Mouse (Mus musculus): ENCODE data around the gene Slc48a1. TPM values are rescaled to one million over a fixed set of nuclear protein-coding genes. Genes with fewer than 3 reads are reported as not detected.
A peak's percentile ranks its signal among the peaks of the same experiment; 100 is the strongest.

Gene Slc48a1
- polyA plus RNA-seq, 1 experiment from 2014 or later: 48.0 TPM

DNA sequence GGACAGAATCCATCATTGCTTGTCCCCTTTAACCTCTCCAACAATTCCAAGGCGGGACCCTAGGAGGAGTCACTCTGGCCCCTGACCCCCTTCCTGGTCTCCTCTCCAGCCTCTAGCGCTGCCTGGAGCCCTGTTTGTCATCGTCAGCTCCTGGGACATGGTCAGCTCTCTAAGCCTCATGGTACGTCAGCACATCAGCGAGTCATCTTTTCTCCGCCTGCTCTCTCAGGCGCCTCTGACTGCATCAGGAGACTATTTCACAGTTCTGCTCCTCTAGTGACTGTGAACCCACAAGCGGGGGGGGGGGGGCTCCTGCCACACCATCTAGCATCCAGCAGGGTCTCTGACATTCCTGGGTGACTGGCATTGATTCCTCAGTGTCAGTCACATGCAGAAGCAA lies 23.0 kb upstream of the Slc48a1 start:
- Histone ChIP-seq H3K27ac (no peak overlapping the region), H3K4me2 (replicated peaks) (no peak overlapping the region), H3K4me3 (replicated peaks) (no peak overlapping the region), H3K9ac (replicated peaks) (no peak overlapping the region), H3K4me1 (replicated peaks) (peaks cover 25% of the 10 kb centered on the region), H3K27me3 (peaks cover 6% of the 10 kb centered on the region; the same call in 1 of the 2 replicates), H3K36me3 (no peaks in the 10 kb centered on the region), H3K9me3 (no peaks in the 10 kb centered on the region)
- WGBS: 49% methylated on average over 8 of the region's 8 CpGs
- ATAC-seq: no peak

DNA sequence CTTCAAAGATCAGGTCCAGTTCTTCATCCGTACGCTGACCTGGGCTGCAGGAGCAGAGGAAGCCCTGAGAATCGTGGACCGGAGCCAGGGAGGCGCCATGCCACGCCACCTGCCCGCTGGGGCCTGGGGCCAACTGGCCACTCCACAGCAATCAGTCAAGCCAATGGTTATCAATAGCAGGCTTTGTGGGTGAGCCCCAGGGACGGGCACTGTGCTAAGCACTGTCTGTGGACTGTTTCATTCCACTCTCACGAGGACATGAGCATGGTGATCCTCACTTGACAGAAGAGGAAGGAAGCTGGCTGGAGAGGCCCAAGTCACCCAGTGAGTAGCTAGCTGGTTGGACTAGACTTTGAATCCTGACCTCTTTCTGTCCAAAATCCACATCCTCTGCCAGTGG lies 18.3 kb upstream of the Slc48a1 start:
- no peaks in the 10 kb centered on the region for H3K9me3 ChIP-seq
- H3K4me1 ChIP-seq (replicated peaks): peaks cover 10% of the 10 kb centered on the region
- no peak overlapping the region for H3K4me2 ChIP-seq (replicated peaks)
- no peak overlapping the region for H3K9ac ChIP-seq (replicated peaks)
- H3K4me3 ChIP-seq (replicated peaks): no peak overlapping the region
- no peak overlapping the region for H3K27ac ChIP-seq
- peaks cover 31% of the 10 kb centered on the region for H3K27me3 ChIP-seq
- no peaks in the 10 kb centered on the region for H3K36me3 ChIP-seq
- ATAC-seq: no peak
- 87% methylated on average over 9 of the region's 9 CpGs for WGBS

DNA sequence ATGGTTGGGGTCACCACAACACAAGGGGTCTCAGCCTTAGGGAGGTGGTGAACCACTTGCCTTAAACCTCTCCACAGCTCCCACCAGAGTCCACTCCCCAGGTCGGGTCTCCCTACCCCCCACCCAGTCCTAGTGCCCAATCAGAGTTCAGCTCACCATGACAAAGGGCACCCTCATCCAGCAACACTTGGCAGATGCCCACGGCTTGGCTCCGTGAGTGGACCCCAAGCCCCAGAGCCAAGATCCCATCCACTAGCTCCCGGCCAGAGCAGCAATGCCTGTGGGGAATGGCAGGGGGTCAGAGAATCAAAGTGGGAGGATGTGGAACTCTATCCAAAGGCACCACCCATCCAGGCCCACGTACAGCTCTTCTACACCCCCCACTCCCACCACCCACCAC lies 17.4 kb upstream of the Slc48a1 start:
- ATAC-seq: no peak
- H3K27me3 ChIP-seq: peaks cover 39% of the 10 kb centered on the region
- no peak overlapping the region for H3K27ac ChIP-seq
- 75% methylated on average over 5 of the region's 5 CpGs for WGBS
- no peaks in the 10 kb centered on the region for H3K9me3 ChIP-seq
- no peak overlapping the region for H3K9ac ChIP-seq (replicated peaks)
- H3K4me3 ChIP-seq (replicated peaks): no peak overlapping the region
- H3K36me3 ChIP-seq: no peaks in the 10 kb centered on the region
- H3K4me1 ChIP-seq (replicated peaks): peaks cover 7% of the 10 kb centered on the region
- H3K4me2 ChIP-seq (replicated peaks): no peak overlapping the region

DNA sequence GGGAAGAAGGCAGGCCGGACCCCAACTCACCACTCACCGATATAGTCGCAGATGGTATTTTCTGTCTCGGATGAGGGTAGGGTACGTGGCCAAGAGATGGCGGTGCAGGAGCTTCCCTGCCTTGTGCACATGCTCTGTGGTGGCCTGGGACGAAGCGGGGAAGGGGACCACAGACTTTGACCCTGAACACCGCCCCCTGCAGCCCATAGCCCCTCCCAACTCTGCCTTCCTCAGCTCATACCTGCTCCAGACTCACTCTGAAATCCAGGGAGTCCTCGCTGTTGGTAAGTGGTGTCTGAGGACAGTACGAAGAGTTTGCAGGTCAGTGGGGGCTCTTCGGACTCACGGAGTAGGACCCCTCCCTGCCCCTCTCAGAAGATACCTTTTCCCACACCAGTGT lies 16.9 kb upstream of the Slc48a1 start:
- no peak overlapping the region for H3K27ac ChIP-seq
- H3K4me3 ChIP-seq (replicated peaks): no peak overlapping the region
- no peak for ATAC-seq
- H3K36me3 ChIP-seq: no peaks in the 10 kb centered on the region
- H3K27me3 ChIP-seq: peaks cover 41% of the 10 kb centered on the region
- H3K9ac ChIP-seq (replicated peaks): no peak overlapping the region
- 43% methylated on average over 13 of the region's 13 CpGs for WGBS
- H3K9me3 ChIP-seq: no peaks in the 10 kb centered on the region
- H3K4me2 ChIP-seq (replicated peaks): no peak overlapping the region
- peaks cover 12% of the 10 kb centered on the region for H3K4me1 ChIP-seq (replicated peaks)

DNA sequence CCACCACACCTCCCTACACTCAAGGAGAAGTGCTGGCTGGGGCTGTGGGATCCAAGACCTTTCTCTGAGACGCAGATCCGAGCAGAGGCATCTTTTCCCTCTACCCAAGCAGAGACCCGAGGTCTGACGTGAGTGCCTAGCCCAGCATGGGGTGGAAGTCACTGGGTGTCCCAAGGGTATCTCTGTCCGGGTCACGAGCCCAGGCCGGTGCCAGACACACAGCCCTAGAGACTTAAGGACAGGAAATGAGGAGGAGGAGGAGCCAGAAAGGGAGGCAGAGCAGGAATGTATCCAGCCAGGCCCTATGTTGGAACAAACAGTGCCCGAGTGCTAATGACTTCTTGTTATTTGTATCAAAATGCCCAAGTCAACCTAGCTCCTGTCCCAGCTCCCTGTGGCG lies 15.6 kb upstream of the Slc48a1 start:
- no peak overlapping the region for H3K27ac ChIP-seq
- H3K4me2 ChIP-seq (replicated peaks): no peak overlapping the region
- 81% methylated on average over 9 of the region's 9 CpGs for WGBS
- H3K27me3 ChIP-seq: peaks cover 54% of the 10 kb centered on the region
- H3K36me3 ChIP-seq: no peaks in the 10 kb centered on the region
- H3K4me3 ChIP-seq (replicated peaks): no peak overlapping the region
- H3K4me1 ChIP-seq (replicated peaks): peaks cover 25% of the 10 kb centered on the region
- ATAC-seq: no peak
- no peaks in the 10 kb centered on the region for H3K9me3 ChIP-seq
- no peak overlapping the region for H3K9ac ChIP-seq (replicated peaks)

DNA sequence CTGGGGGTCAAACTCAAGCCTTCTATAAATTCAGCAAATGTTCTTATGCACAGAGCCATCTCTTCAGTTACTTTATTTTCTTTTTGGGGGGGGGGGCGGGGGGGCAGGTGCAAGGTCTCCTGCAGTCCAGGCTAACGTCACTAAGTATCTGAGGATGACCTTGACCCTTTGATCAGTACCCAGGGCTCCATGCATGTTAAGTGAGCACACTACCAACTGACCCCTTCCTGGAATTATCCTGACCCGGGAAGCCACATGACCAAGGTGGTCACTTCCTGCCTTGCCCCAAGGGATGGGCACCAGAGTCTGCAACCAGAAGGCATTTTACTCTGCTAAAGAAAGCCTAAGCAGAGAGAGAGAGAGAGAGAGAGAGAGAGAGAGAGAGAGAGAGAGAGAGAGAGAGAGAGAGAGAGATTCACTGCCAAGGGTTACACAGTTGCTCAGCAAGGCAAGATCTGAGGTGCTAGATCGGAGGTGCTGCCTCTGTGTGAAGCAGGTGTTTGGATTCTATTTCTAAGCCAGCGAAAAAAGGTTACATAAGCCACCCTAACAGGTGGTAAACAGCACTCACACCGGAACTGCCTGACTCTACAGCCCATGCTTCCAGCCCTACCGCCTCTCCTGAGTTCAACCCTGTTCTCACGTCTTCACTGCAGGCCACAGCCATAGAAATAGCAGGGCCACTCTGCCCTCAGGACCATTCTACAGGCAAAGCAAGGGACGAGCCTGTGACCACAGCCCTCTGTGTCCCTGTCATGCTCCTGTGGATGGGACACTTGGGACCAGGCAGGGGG lies 14.9 kb upstream of the Slc48a1 start:
- Histone ChIP-seq H3K27ac (no peak overlapping the region), H3K4me2 (replicated peaks) (no peak overlapping the region), H3K4me1 (replicated peaks) (peaks cover 32% of the 10 kb centered on the region), H3K36me3 (no peaks in the 10 kb centered on the region), H3K9me3 (no peaks in the 10 kb centered on the region), H3K9ac (replicated peaks) (no peak overlapping the region), H3K27me3 (peaks cover 61% of the 10 kb centered on the region), H3K4me3 (replicated peaks) (no peak overlapping the region)
- 67% methylated on average over 9 of the region's 9 CpGs for WGBS
- no peak for ATAC-seq

DNA sequence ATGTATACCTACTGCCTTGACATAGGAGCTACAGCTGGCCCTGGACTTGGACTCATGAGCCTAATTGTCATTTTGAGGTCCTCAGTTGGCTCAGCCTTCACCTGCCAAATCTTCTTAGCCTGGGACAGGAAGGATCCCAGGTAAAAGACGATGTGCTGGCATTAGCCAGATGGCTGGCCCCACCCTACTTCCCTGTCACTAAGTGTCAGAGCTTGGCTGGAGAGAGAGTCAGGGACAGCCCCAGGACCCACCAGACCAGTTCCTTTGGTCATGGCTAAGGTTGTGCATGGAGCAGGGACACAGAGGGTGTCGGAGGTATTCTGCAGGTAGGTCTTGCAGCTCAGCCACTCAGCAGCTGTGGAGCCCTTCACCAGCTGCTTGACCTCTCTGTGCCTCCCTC lies 13.8 kb upstream of the Slc48a1 start:
- no peak for ATAC-seq
- no peaks in the 10 kb centered on the region for H3K36me3 ChIP-seq
- no peak overlapping the region for H3K4me3 ChIP-seq (replicated peaks)
- WGBS: 81% methylated on average over 2 of the region's 2 CpGs
- peaks cover 35% of the 10 kb centered on the region for H3K4me1 ChIP-seq (replicated peaks)
- no peak overlapping the region for H3K4me2 ChIP-seq (replicated peaks)
- H3K9me3 ChIP-seq: no peaks in the 10 kb centered on the region
- H3K27ac ChIP-seq: no peak overlapping the region
- no peak overlapping the region for H3K9ac ChIP-seq (replicated peaks)
- peaks cover 72% of the 10 kb centered on the region for H3K27me3 ChIP-seq

DNA sequence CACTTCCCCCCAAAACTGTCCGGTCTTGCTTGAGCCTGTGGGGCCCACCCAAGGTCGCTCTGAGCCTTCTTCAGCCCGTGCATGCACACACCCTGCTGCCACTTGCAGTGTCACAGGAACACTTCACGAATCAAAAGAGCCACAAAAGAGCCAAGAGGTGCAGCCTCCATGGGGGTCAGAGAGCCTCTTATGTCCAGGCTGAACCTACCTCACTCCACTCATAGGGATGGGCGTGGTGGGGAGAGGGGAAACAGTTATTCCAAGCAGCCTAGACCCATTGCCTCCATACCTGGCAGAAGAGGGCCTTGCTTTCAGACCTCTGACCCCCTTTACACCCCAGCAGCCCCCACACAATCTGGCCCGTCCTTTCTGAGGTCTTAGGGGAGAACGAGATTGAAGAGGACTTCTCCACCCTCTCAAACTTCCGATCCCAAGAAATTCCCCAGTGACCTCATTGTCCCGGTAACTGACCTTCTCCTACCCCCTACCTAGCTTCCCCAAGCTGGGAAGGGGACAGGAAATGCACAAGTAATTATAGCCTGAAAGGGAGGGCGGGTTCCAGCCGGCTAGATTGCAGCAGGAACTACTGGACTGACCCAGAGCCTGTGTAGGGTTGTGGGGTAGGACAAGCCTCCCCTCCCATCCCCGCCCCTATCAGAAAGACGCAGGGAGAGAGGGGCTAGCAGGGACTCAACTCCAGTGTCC lies 13.1 kb upstream of the Slc48a1 start:
- H3K4me3 ChIP-seq (replicated peaks): no peak overlapping the region
- H3K27me3 ChIP-seq: peaks cover 74% of the 10 kb centered on the region
- H3K27ac ChIP-seq: no peak overlapping the region
- H3K4me1 ChIP-seq (replicated peaks): peaks cover 35% of the 10 kb centered on the region
- H3K9me3 ChIP-seq: no peaks in the 10 kb centered on the region
- WGBS: 33% methylated on average over 13 of the region's 13 CpGs
- no peak for ATAC-seq
- H3K36me3 ChIP-seq: no peaks in the 10 kb centered on the region
- peak overlapping the region; percentile 81 for H3K4me2 ChIP-seq (replicated peaks)
- H3K9ac ChIP-seq (replicated peaks): no peak overlapping the region

DNA sequence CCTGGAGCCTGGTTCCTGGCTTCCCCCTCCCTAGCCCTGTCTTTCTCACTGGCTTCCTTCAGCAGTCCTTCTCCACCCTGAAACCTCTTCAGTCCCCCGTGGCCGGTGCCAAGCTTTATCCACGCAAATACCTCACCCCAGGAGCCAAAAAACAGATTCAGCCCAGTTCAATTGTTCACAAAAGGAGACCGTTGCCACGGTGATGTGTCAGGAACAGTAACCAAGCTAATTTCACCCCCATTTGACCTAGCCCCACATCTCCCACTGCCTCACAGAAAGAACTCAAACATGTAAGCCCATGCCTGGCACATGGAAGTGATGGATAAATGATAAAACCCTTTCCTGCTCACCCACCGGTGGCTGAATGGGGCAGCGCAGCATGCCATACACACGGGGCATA lies 12.1 kb upstream of the Slc48a1 start:
- Histone ChIP-seq H3K36me3 (no peaks in the 10 kb centered on the region), H3K4me1 (replicated peaks) (peaks cover 35% of the 10 kb centered on the region), H3K4me2 (replicated peaks) (peak overlapping the region; percentile 81), H3K4me3 (replicated peaks) (peak overlapping the region; percentile 45), H3K9ac (replicated peaks) (peak overlapping the region; percentile 53), H3K9me3 (no peaks in the 10 kb centered on the region), H3K27ac (no peak overlapping the region; the same call in 1 of the 2 replicates), H3K27me3 (peaks cover 77% of the 10 kb centered on the region)
- WGBS: 5% methylated on average over 8 of the region's 8 CpGs
- ATAC-seq: peak; percentile 38

DNA sequence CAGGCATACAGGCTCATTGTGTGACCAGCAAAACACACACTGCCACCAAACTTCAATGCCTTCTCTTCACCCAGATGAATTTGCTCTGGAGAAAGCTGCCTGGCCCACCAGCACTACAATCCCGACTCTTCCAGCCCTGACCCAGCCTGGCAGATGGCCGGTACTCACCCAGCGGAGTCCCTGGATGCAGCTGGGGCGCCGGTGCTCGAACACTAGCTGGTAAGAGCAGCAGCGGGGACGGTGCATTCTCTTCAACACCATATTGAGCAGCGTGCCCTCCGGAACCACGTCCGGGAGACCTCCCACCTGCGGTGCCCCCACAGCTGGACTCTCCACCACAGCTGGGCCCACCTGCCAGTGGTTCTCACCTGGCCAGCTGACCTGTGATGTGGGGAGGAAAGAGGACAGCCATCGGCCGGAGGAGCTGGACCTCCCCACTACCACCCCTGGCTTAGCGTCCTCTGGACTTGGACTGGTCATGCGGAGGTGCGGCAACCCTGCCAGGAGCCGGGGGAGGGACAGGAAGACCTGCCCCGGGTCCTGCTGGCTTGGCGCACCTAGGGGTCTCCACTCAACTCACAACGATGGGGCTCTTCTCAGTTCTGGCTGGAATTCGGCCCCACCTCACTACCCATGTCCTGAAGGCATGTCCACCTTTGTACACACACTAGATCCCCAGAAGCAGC lies 11.6 kb upstream of the Slc48a1 start:
- Histone ChIP-seq H3K27ac (no peak overlapping the region; the same call in 1 of the 2 replicates), H3K4me2 (replicated peaks) (peak overlapping the region; percentile 81), H3K9ac (replicated peaks) (peak overlapping the region; percentile 53), H3K4me1 (replicated peaks) (peaks cover 35% of the 10 kb centered on the region), H3K9me3 (no peaks in the 10 kb centered on the region), H3K36me3 (no peaks in the 10 kb centered on the region), H3K4me3 (replicated peaks) (peak overlapping the region; percentile 45), H3K27me3 (peaks cover 78% of the 10 kb centered on the region)
- ATAC-seq: 0 out of 2 replicates have a peak, but pooled peaks have one; percentile 7
- WGBS: 3% methylated on average over 23 of the region's 23 CpGs

DNA sequence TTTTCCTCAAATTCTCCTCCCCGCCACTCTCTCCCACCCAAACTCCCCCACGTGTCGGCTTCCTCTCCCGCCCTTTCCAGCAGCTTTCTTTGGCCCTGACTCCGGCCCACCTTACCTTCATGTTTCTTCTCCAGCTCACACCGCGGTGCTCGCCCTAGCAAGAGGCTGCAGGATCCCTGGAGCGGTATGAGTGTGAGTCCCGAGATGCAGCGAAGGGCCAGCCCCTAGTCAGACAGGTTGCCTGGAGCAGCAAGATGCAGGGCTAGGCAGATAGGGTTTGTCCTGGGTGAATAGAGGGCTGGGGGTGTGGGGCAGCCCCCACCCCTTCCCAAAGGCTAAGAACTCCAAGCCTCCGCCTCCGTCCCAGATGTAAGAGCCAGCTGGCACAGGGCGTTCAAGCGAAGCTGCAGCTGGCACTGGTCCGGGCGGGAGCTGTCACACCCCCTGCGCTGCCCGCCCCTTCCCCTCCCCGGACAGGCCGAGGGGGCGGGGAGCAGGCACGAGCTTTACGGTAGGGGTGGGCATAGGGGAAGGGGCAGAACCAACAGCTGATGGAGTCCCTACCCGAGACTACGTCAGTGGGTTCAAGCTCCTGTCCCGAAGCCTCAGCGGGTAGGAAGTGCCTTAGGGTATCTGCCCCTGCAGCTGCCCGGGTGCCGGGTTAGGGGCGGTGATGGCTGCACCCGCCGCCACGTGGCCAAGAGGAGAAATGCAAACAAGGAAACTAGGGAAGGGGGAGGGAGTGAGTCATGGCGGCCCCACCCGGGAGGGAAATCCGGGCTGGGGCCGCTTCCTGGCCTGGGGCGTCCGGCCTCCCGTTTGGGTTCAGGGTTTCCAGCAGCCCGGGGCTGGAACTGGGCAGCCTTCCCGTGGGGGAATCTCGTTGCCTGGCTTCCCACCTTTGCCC lies 10.8 kb upstream of the Slc48a1 start, which contains the start of gene Rapgef3:
Gene Rapgef3 (minus strand): TSS at position 693 of the 907 bp plus-strand sequence.
- no peaks in the 10 kb centered on the region for H3K9me3 ChIP-seq
- ATAC-seq: peak; percentile 80
- peak within 1 kb of the TSS; percentile 81 for H3K4me2 ChIP-seq (replicated peaks)
- H3K27ac ChIP-seq: peak within 1 kb of the TSS; percentile 1; the same call in 1 of the 2 replicates
- under 1% methylated on average over 33 of the region's 44 CpGs for WGBS
- H3K9ac ChIP-seq (replicated peaks): peak within 1 kb of the TSS; percentile 53
- peaks cover 35% of the 10 kb centered on the region for H3K4me1 ChIP-seq (replicated peaks)
- H3K4me3 ChIP-seq (replicated peaks): peak within 1 kb of the TSS; percentile 45
- H3K36me3 ChIP-seq: no peaks in the 10 kb centered on the region
- peaks cover 75% of the 10 kb centered on the region for H3K27me3 ChIP-seq
